In the genomic region with DNA sequence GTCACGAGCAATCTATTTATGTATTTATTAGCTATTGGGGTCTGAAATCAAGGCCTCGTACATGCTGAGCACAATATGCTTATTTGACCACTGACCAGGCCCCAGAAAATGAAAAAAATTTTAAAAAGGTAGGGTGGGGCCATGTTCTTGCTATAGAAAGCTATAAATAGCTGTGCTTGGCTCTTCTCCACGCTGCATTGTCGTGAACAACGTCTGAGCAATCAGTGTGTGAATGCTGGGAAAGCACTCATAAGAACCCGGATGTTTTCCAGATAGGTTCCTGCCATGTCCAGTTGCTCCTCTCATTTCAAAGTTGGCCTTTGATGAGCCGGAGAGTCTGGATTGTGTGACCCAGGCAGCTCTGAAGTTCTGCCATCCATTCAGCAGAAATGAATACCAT, we compare ENCODE assay signal across 21 mouse cellular contexts. TPM values are rescaled to one million over a fixed set of nuclear protein-coding genes. Genes with fewer than 3 reads are reported as not detected.
A peak's percentile ranks its signal among the peaks of the same experiment; 100 is the strongest.
DNase-seq lines count a peak whose midpoint lies in the region; ATAC-seq and TF ChIP-seq lines count a peak whose summit lies in the region.
"Had no signal": no experiment of that assay in that cellular context is flagged by ENCODE, and none has a peak within 500 bp of the region (broad histone marks: within the 10 kb centered on the region; RNA-seq: fewer than 3 reads in every experiment).

No protein-coding gene starts in this region.

- no peaks in the 10 kb centered on the region for H3K4me1 ChIP-seq in intestine, postnatal 0 days (replicated peaks; ENCODE audit: control insufficient read depth, insufficient read depth, low read length)
- H3K4me1 ChIP-seq: embryonic facial prominence, embryonic 13.5 days had no signal

- no peak overlapping the region for H3K4me3 ChIP-seq in gastrocnemius, adult 2 months
- no peak overlapping the region for H3K4me3 ChIP-seq in intestine, postnatal 0 days (ENCODE audit: low read depth, low read length)
- H3K4me3 ChIP-seq: embryonic facial prominence, embryonic 13.5 days; forebrain, embryonic 13.5 days; heart, embryonic 15.5 days; hindbrain, embryonic 13.5 days had no signal

- intact Hi-C loops in gastrocnemius, adult 2 months (cut with DNase I): loop anchor here (5.0 kb wide), 2 partner anchors 73 to 168 kb away; no protein-coding TSS in a partner anchor
- intact Hi-C loops in heart, postnatal 10 days (cut with DNase I): no loop called here

- H3K9ac ChIP-seq in intestine, postnatal 0 days (ENCODE audit: low read depth, low read length): no peak overlapping the region
- H3K9ac ChIP-seq: embryonic facial prominence, embryonic 13.5 days; forebrain, embryonic 13.5 days; forebrain, postnatal 0 days; heart, embryonic 15.5 days; hindbrain, embryonic 13.5 days had no signal

- H3K27ac ChIP-seq in gastrocnemius, adult 2 months: peak overlapping the region; percentile 40; the same call in 1 of the 2 replicates
- H3K27ac ChIP-seq in intestine, postnatal 0 days (ENCODE audit: low read depth, low read length): no peak overlapping the region
- H3K27ac ChIP-seq: embryonic facial prominence, embryonic 13.5 days; forebrain, embryonic 13.5 days; heart, embryonic 15.5 days; hindbrain, embryonic 13.5 days; hindbrain, postnatal 0 days had no signal

- no peaks in the 10 kb centered on the region; the same call in 1 of the 2 replicates for H3K9me3 ChIP-seq in intestine, postnatal 0 days (ENCODE audit: control insufficient read depth)
- H3K9me3 ChIP-seq: embryonic facial prominence, embryonic 13.5 days; heart, embryonic 15.5 days; hindbrain, embryonic 13.5 days had no signal

- H3K4me2 ChIP-seq in intestine, postnatal 0 days (replicated peaks; ENCODE audit: low read depth): no peak overlapping the region
- H3K4me2 ChIP-seq: embryonic facial prominence, embryonic 13.5 days; forebrain, embryonic 13.5 days; heart, embryonic 11.5 days; heart, embryonic 15.5 days; hindbrain, embryonic 13.5 days had no signal

- DNase-seq in gastrocnemius, adult 2 months: no peak
- no peak for DNase-seq in gastrocnemius, postnatal 25 days
- peak; percentile 14 to 15 for DNase-seq in heart, postnatal 10 days
- DNase-seq in heart, adult 8-10 months (ENCODE audit: low spot score): no peak
- peak; percentile 67 for DNase-seq in NIH3T3 (ENCODE audit: low read depth)
- DNase-seq in c-Kit-positive CD71-positive TER-119-positive erythroid progenitor cells, embryonic 14.5 days (ENCODE audit: low spot score): no peak
- DNase-seq: adrenal gland, adult 8-10 months; adrenal gland, postnatal 36 days; cerebellum, adult 11-12 months; cerebellum, adult 9-10 months; cerebellum, postnatal 25 days; forebrain, postnatal 0 days; kidney, adult 18-20 months had no signal

- no peak for ATAC-seq in intestine, postnatal 0 days
- ATAC-seq: forebrain, embryonic 13.5 days; forebrain, postnatal 0 days; hindbrain, postnatal 0 days had no signal

- no peak for TF ChIP-seq CTCF in gastrocnemius, adult 2 months (IDR thresholded peaks at IDR 0.05)
- TF ChIP-seq CTCF in intestine, postnatal 0 days (IDR thresholded peaks at IDR 0.05; ENCODE audit: low read depth): no peak

- no peaks in the 10 kb centered on the region for H3K27me3 ChIP-seq in intestine, postnatal 0 days (replicated peaks; ENCODE audit: control insufficient read depth, insufficient read depth, low read length)
- H3K27me3 ChIP-seq: embryonic facial prominence, embryonic 13.5 days; forebrain, embryonic 13.5 days; heart, embryonic 15.5 days; hindbrain, embryonic 13.5 days had no signal

- H3K36me3 ChIP-seq in intestine, postnatal 0 days (ENCODE audit: control insufficient read depth, insufficient read depth): no peaks in the 10 kb centered on the region
- H3K36me3 ChIP-seq: embryonic facial prominence, embryonic 13.5 days; heart, embryonic 15.5 days; hindbrain, embryonic 13.5 days had no signal

- 58% methylated on average over 7 of the region's 7 CpGs for WGBS in intestine, postnatal 0 days

RNA-seq across cellular contexts. Expression of a gene that starts 28.3 kb away (rescaled TPM):
- total RNA-seq in gastrocnemius, adult 2 months (2021): 10 to 100 TPM; 17.4 to 25.5 TPM
- 10 to 100 TPM; 20.5 to 24.6 TPM for total RNA-seq in gastrocnemius, postnatal 25 days (2021)
- 10 to 100 TPM; 84.6 to 89.1 TPM for total RNA-seq in heart, postnatal 10 days (2021)
- 10 to 100 TPM; 38.4 to 47.9 (median 42.1) TPM for total RNA-seq in heart, adult 8-10 months (2022)
- 58.4 and 60.4 TPM in 2 replicates for polyA plus RNA-seq in intestine, postnatal 0 days (2015; fragmentation: Nextera tagmentation; extraction: Ambion mirVana)

RNA-seq across cellular contexts. Expression of a gene that starts 46.8 kb away (rescaled TPM):
- under 1 TPM in 1 of 2 experiments, not detected in 1; 0.10 TPM for total RNA-seq in gastrocnemius, adult 2 months (2021)
- total RNA-seq in gastrocnemius, postnatal 25 days (2021): under 1 TPM; 0.24 to 0.26 TPM
- 1 to 10 TPM in 1 of 2 experiments, under 1 TPM in 1; 0.12 to 2.3 TPM for total RNA-seq in heart, postnatal 10 days (2021)
- total RNA-seq in heart, adult 8-10 months (2022): not detected
- 189 and 247 TPM in 2 replicates for polyA plus RNA-seq in intestine, postnatal 0 days (2015; fragmentation: Nextera tagmentation; extraction: Ambion mirVana)
- total RNA-seq: hematopoietic stem cell, adult 5-6 weeks had no signal

Comparison
In these comparisons a context has a peak if more than half of its experiments do, and no peak if none do; other contexts are left out.
1. DNase-seq: peak in heart, postnatal 10 days (2 of 2) and NIH3T3 (single experiment); none in gastrocnemius, adult 2 months (single experiment), gastrocnemius, postnatal 25 days (single experiment), heart, adult 8-10 months (single experiment) and c-Kit-positive CD71-positive TER-119-positive erythroid progenitor cells, embryonic 14.5 days (single experiment).